Mouse (Mus musculus): ENCODE data around the gene Il20.

Il20 gene

DNA sequence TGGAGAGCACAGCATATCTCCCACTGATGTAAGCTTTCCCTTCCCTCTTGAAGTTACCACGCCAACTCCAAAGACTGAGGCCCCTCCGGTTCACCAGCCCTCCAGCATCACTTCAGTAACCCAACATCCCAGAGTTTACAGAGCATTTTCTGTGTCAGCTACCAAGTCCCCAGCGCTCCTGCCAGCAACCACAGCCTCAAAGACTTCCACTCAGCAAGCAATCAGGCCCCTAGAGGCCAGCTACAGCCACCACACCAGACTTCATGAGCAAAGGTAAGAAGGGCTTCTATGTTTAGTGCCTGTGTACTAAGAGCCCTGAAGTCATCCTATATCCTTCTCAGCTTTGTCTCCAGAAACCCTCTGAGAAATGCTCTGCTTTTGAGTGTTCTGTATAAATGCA lies 35.3 kb downstream of the Il20 start:
- in situ Hi-C loops (cut with MboI; ENCODE audit: low pct_unique_long_range_greater_than_20kb in 1 of 2, low sequenced_read_pairs in 2 of 2, unreplicated experiment in 1 of 2), result loop anchor here (25.0 kb wide), 1 partner anchor 386 kb away; no protein-coding TSS in a partner anchor

DNA sequence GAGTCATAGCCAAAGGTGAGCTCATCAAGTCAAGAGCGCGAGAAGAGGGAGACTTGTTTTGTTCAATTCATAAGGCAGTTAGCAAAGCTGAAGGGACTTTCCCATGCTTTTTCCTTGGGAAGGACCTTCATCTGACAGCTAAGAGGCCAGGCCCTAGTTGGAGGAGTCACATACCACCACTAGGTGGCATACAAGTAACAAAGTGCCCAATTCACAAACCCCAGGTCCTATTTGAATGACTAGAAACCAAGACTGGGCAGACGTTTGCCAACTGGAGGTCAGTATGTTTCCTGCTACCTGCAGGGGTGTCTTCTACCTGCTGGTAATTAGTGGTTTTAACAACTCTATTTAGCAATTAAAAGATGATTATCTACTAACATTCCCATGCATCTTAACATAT lies 36.1 kb downstream of the Il20 start:
- in situ Hi-C loops (cut with MboI; ENCODE audit: low pct_unique_long_range_greater_than_20kb in 1 of 2, low sequenced_read_pairs in 2 of 2, unreplicated experiment in 1 of 2), result loop anchor here (25.0 kb wide), 1 partner anchor 387 kb away; no protein-coding TSS in a partner anchor

DNA sequence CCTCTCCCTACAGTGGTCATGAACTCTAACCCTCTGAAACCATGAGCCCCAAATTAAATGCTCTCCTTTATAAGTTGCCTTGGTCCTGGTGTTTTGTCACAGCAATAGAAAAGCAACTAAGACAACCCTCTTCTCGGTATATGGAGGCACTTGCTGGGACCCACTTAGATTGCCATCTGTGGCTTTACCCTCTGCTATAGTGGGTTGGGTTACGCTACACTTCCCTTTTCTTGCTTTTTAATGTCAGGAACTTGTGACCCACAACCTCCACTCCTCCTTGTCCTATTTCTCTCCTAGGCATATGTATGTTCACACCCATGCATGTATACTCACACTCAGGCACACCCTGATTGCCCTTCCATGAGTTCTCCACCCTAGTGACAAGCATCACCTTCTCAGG lies 38.3 kb downstream of the Il20 start:
- in situ Hi-C loops (cut with MboI; ENCODE audit: low pct_unique_long_range_greater_than_20kb in 1 of 2, low sequenced_read_pairs in 2 of 2, unreplicated experiment in 1 of 2), result no loop called here

DNA sequence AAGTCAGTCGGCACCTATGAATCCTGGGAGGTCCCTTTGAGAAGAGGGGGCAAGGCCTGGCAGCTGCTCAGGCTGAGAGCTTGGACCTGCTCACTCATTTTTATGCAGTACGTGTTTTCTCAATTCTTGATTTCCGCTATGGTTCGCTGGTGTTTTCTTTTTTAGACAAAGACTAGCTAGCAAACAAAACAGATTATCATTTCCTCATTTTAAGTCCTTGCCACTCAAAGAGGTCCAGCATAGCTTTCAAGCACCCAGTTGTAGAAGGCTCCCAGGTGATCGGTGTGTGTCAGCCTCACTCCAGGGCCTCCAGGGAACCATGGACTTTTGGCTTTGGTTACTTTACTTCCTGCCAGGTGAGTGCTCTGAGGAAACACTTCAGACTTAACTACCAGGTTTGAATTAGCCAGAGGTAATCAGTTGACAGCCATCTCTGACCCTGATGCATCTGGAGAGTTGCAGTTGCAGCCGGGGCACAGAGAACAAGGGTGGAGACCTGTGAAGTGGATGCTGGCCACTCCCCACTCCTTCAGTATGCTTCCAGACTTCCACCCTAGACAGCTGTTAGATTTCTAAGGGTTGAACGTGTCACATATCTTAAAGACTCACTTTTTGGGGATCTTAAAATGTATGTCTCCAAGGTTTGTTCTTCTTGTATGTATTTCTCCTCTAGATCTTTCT lies 45.6 kb downstream of the Il20 start, which contains the start of gene Fcmr:
Gene Fcmr (plus strand): TSS at position 129 of the 681 bp plus-strand sequence.
- in situ Hi-C loops (cut with MboI; ENCODE audit: low pct_unique_long_range_greater_than_20kb in 1 of 2, low sequenced_read_pairs in 2 of 2, unreplicated experiment in 1 of 2), result no loop called here

DNA sequence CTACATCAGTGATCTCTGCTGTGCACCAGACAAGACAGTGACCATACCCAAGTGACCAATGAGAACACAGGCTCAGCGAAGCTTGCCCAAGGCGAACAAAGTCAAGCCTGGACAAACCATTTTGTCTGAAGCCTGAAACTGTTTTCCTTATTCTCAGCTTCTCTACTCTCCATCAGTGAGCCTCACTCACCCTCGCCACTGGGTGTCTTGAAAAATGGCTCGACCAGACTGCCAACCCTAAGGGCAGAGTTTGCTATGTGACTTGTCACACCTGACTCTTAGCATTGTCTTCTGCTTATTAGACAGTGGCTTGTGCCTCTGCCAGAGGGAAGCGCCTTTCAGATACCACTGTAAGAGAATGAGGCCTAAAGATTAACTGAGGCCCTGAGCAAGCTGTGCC lies 46.5 kb downstream of the Il20 start:
- in situ Hi-C loops (cut with MboI; ENCODE audit: low pct_unique_long_range_greater_than_20kb in 1 of 2, low sequenced_read_pairs in 2 of 2, unreplicated experiment in 1 of 2), result no loop called here

DNA sequence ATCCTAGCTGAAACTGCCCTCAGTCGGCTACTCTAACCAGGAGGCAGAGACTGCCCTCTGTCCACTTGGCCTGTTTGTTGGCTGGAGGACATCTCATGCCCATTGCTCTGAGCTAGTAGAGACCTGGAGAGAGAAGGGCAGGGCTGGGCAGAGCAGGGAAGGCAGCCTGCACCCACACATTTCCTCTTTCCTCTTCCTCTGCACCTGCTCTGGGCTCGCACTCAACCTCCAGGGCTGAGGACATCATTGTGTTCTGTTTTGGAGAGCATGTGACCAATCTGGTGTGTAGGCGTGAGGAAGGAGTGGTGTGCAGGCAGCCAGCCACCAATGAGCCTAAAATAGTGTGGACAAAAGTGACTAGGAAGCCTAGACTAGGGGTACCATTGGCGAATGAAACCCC lies 47.0 kb downstream of the Il20 start:
- in situ Hi-C loops (cut with MboI; ENCODE audit: low pct_unique_long_range_greater_than_20kb in 1 of 2, low sequenced_read_pairs in 2 of 2, unreplicated experiment in 1 of 2), result no loop called here

DNA sequence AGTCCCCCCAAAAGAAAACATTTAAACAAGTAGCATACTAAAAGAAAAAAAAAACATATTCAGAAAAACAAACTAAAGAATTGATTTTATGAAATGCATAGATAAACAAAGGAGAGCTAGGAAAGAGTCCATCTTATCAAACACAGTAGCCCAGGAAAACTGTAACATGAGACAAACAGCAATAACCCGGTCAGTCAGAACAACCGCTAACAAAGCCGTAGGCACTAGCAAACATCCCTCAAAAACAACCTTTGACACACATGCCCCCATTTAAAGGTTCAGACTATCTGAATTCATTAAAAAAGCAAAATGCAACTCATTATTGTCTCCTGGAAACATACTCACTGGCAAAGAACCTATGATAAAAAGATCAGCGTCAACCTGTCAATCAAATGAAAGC lies 53.8 kb downstream of the Il20 start:
- in situ Hi-C loops (cut with MboI; ENCODE audit: low pct_unique_long_range_greater_than_20kb in 1 of 2, low sequenced_read_pairs in 2 of 2, unreplicated experiment in 1 of 2), result no loop called here
